Comparison of ENCODE assay signal across 23 mouse cellular contexts in the genomic region with DNA sequence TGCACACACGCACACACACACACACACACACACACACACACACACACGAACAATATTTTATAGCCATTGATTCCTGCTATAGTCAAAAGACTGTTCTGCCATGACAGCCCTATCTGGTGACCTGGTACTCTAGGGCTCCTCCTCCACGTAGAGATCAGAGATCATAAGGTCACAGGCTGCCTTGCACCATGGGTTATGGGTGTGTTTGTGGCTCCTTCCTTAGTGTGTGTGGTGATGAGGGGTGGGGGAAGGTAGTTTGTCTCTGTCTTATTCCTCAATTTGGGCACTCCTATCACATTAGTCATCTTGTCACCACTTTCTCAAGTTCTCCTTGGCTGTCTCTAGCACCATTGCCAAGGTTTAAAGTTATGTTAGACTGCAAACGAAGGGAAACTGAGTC. TPM values are rescaled to one million over a fixed set of nuclear protein-coding genes. Genes with fewer than 3 reads are reported as not detected.
A peak's percentile ranks its signal among the peaks of the same experiment; 100 is the strongest.
DNase-seq lines count a peak whose midpoint lies in the region; ATAC-seq lines count a peak whose summit lies in the region.
"Had no signal": no experiment of that assay in that cellular context is flagged by ENCODE, and none has a peak within 500 bp of the region (broad histone marks: within the 10 kb centered on the region; RNA-seq: fewer than 3 reads in every experiment).

No protein-coding gene starts in this region.

- peak; percentile 58 for ATAC-seq in megakaryocyte progenitor cell, adult 5-6 weeks (replicated peaks; ENCODE audit: poor library complexity)
- ATAC-seq: forebrain, embryonic 13.5 days; forebrain, embryonic 16.5 days; Patski had no signal

- DNase-seq in heart, adult 11 months, result peak; percentile 14
- DNase-seq in heart, postnatal 4 days, result no peak
- peak; percentile 13 for DNase-seq in 416B (ENCODE audit: low read depth)
- no peak for DNase-seq in right cerebral cortex, postnatal 10 days (ENCODE audit: low spot score in 2 of 2)
- DNase-seq in urinary bladder, postnatal 4 days (ENCODE audit: low spot score in 2 of 2), result no peak
- DNase-seq: adrenal gland, postnatal 10 days; adrenal gland, postnatal 36 days; B cell, adult 2 months; cerebellum, adult 18-20 months; cerebellum, adult 9-10 months; cerebellum, postnatal 14 days; gastrocnemius, postnatal 10 days; gastrocnemius, postnatal 36 days; heart, adult 18-20 months; heart, postnatal 10 days; heart, postnatal 36 days had no signal

RNA-seq across cellular contexts. Expression of a gene that starts 5.7 kb away (rescaled TPM):
- total RNA-seq in heart, postnatal 4 days (2021), result 1 to 10 TPM; 1.7 to 2.1 TPM
- total RNA-seq in megakaryocyte progenitor cell, adult 5-6 weeks (2015), result 6.5 and 9.1 TPM in 2 replicates
- total RNA-seq in megakaryocyte progenitor cell, adult 5-6 weeks (2017), result 4.2 and 4.9 TPM in 2 replicates

RNA-seq across cellular contexts. Expression of a gene that starts 23.5 kb away (rescaled TPM):
- total RNA-seq in heart, postnatal 4 days (2021), result 1 to 10 TPM; 1.0 to 1.1 TPM
- total RNA-seq in megakaryocyte progenitor cell, adult 5-6 weeks (2015), result 0.54 and 1.1 TPM in 2 replicates
- 1.0 and 2.1 TPM in 2 replicates for total RNA-seq in megakaryocyte progenitor cell, adult 5-6 weeks (2017)

RNA-seq across cellular contexts. Expression of a gene that starts 32.8 kb away (rescaled TPM):
- total RNA-seq in heart, postnatal 4 days (2021), result not detected
- not detected in 2 replicates for total RNA-seq in megakaryocyte progenitor cell, adult 5-6 weeks (2015)
- not detected in 2 replicates for total RNA-seq in megakaryocyte progenitor cell, adult 5-6 weeks (2017)
- total RNA-seq: adrenal gland, adult 18-20 months; adrenal gland, postnatal 10 days; adrenal gland, postnatal 36 days; CH12.LX; gastrocnemius, adult 18-20 months; gastrocnemius, postnatal 10 days; gastrocnemius, postnatal 36 days; heart, adult 18-20 months; heart, postnatal 10 days; heart, postnatal 36 days had no signal

RNA-seq across cellular contexts. Expression of a gene that starts 40.9 kb away (rescaled TPM):
- 1 to 10 TPM; 9.4 to 10.0 TPM for total RNA-seq in heart, postnatal 4 days (2021)
- 11.6 and 12.4 TPM in 2 replicates for total RNA-seq in megakaryocyte progenitor cell, adult 5-6 weeks (2015)
- 6.8 and 7.3 TPM in 2 replicates for total RNA-seq in megakaryocyte progenitor cell, adult 5-6 weeks (2017)

RNA-seq across cellular contexts. Expression of a gene that starts 48.6 kb away (rescaled TPM):
- total RNA-seq in heart, postnatal 4 days (2021), result under 1 TPM; 0.29 TPM
- not detected in 2 replicates for total RNA-seq in megakaryocyte progenitor cell, adult 5-6 weeks (2015)
- not detected in 2 replicates for total RNA-seq in megakaryocyte progenitor cell, adult 5-6 weeks (2017)
- total RNA-seq: CH12.LX had no signal

Comparison
In these comparisons a context has a peak if more than half of its experiments do, and no peak if none do; other contexts are left out.
1. DNase-seq: peak in heart, adult 11 months (single experiment) and 416B (single experiment); none in heart, postnatal 4 days (single experiment), right cerebral cortex, postnatal 10 days (0 of 2) and urinary bladder, postnatal 4 days (0 of 2).